Mouse (Mus musculus) macrophage (primary cell): Measurements from ENCODE around the gene Chrd. TPM values are rescaled to one million over a fixed set of nuclear protein-coding genes. Genes with fewer than 3 reads are reported as not detected.

Source experiments
- H3K27ac ChIP-seq: fragments of 350-480 bp; formaldehyde crosslinking; 2 replicates; pipeline ENCODE4 v1.9.0; 2021
- H3K36me3 ChIP-seq: fragments of 350-480 bp; formaldehyde crosslinking; 2 replicates; pipeline ENCODE4 v1.9.0; 2021; ENCODE audit errors: inconsistent target
- H3K4me3 ChIP-seq: fragments of 350-480 bp; formaldehyde crosslinking; 2 replicates; pipeline ENCODE4 v1.9.0; 2021; ENCODE audit errors: inconsistent target
- H3K79me2 ChIP-seq: fragments of 350-480 bp; formaldehyde crosslinking; 2 replicates; pipeline ENCODE4 v1.9.0; 2021; ENCODE audit errors: inconsistent target
- WGBS: methylation state at CpG from one replicate; pipeline ENCODE4 v1.1.7; 2026; ENCODE audit warnings: inconsistent platforms; ENCODE audit not compliant: missing documents; 5-methylcytosine and 5-hydroxymethylcytosine counted together
- polyA plus RNA-seq: library from polyadenylated mRNA; stranded (reverse); fragments of 250-400 nt; gene quantifications from 3 replicates; pipeline ENCODE4 v1.2.4, GENCODE M21; 2018; ENCODE audit warnings: inconsistent platforms
- total RNA-seq, 78 experiments: library from RNA; depleted of rRNA; stranded (reverse); fragments of 250-400 nt; gene quantifications; 1 replicate in 9 of 78; 2 replicates in 24 of 78; 3 replicates in 43 of 78; 4 replicates in 2 of 78; pipeline ENCODE4 v1.2.4; 2018; ENCODE audit warnings: inconsistent platforms in 56 of 78

Chrd gene
- under 1 TPM in 1 of 26 experiments, not detected in 25; 0.82 TPM for total RNA-seq (2018; cell fraction: chromatin; rRNA removed)
- not detected for total RNA-seq (2018; cell fraction: cytosol; rRNA removed)
- under 1 TPM in 1 of 26 experiments, not detected in 25; 0.48 TPM for total RNA-seq (2018; cell fraction: nucleus; rRNA removed)
- not detected in 3 replicates for polyA plus RNA-seq

- Histone ChIP-seq H3K27ac (no peak within 1 kb of the TSS), H3K36me3 (no peaks in the 10 kb centered on the region), H3K4me3 (no peak within 1 kb of the TSS), H3K79me2 (no peaks in the 10 kb centered on the region)
- WGBS, result 2% methylated on average over 68 of the region's 70 CpGs
Observed at GRCm38 (mm10) chr16:20732925-20733730, at the start of gene Chrd. Chrd (plus strand) TSS chr16:20733127.

GRCm38 (mm10) chr16:20690774-20691173 is 42.2 kb upstream of the Chrd start:
- 95% methylated on average over 3 of the region's 3 CpGs for WGBS
- peaks cover 47% of the 10 kb centered on the region for H3K36me3 ChIP-seq

GRCm38 (mm10) chr16:20691617-20692016 is 41.3 kb upstream of the Chrd start:
- 86% methylated on average over 1 of the region's 1 CpGs for WGBS
- Histone ChIP-seq H3K27ac (no peak overlapping the region), H3K36me3 (peaks cover 38% of the 10 kb centered on the region)

More at GRCm38 (mm10) chr16:20690774-20691173, 42.2 kb upstream of the Chrd start:
- Histone ChIP-seq H3K27ac (no peak overlapping the region), H3K79me2 (no peaks in the 10 kb centered on the region), H3K4me3 (no peak overlapping the region)

GRCm38 (mm10) chr16:20692241-20692965 is 40.5 kb upstream of the Chrd start:
- Histone ChIP-seq H3K4me3 (no peak overlapping the region), H3K79me2 (no peaks in the 10 kb centered on the region), H3K36me3 (peaks cover 30% of the 10 kb centered on the region), H3K27ac (no peak overlapping the region)
- 90% methylated on average over 16 of the region's 16 CpGs for WGBS

More at GRCm38 (mm10) chr16:20691617-20692016, 41.3 kb upstream of the Chrd start:
- no peak overlapping the region for H3K4me3 ChIP-seq
- H3K79me2 ChIP-seq, result no peaks in the 10 kb centered on the region

- no peak within 1 kb of the TSS; the same call in 1 of the 2 replicates for H3K4me3 ChIP-seq
- 3% methylated on average over 37 of the region's 37 CpGs for WGBS
- no peak within 1 kb of the TSS for H3K27ac ChIP-seq
- peaks cover 22% of the 10 kb centered on the region for H3K36me3 ChIP-seq
- no peaks in the 10 kb centered on the region for H3K79me2 ChIP-seq
Observed at GRCm38 (mm10) chr16:20693111-20693701, 39.7 kb upstream of the Chrd start, which contains the start of gene Fam131a. Fam131a (plus strand) TSS chr16:20693241.

- WGBS, result 54% methylated on average over 8 of the region's 8 CpGs
Observed at GRCm38 (mm10) chr16:20694781-20695180, 38.1 kb upstream of the Chrd start.

GRCm38 (mm10) chr16:20695622-20696323 is 37.2 kb upstream of the Chrd start:
- H3K27ac ChIP-seq, result no peak overlapping the region
- no peaks in the 10 kb centered on the region for H3K36me3 ChIP-seq
- no peaks in the 10 kb centered on the region for H3K79me2 ChIP-seq
- no peak overlapping the region for H3K4me3 ChIP-seq
- WGBS, result 11% methylated on average over 41 of the region's 46 CpGs

More at GRCm38 (mm10) chr16:20694781-20695180, 38.1 kb upstream of the Chrd start:
- H3K36me3 ChIP-seq, result peaks cover 6% of the 10 kb centered on the region
- H3K79me2 ChIP-seq, result no peaks in the 10 kb centered on the region
- H3K27ac ChIP-seq, result no peak overlapping the region
- no peak overlapping the region for H3K4me3 ChIP-seq

- no peak overlapping the region for H3K27ac ChIP-seq
- H3K36me3 ChIP-seq, result no peaks in the 10 kb centered on the region
- H3K79me2 ChIP-seq, result no peaks in the 10 kb centered on the region
- 93% methylated on average over 5 of the region's 5 CpGs for whole genome bisulfite sequencing
- H3K4me3 ChIP-seq, result no peak overlapping the region
Observed at GRCm38 (mm10) chr16:20699266-20699665, 33.7 kb upstream of the Chrd start.

- no peaks in the 10 kb centered on the region for H3K36me3 ChIP-seq
- 96% methylated on average over 5 of the region's 5 CpGs for WGBS
- H3K79me2 ChIP-seq, result no peaks in the 10 kb centered on the region
- no peak overlapping the region for H3K27ac ChIP-seq
- no peak overlapping the region for H3K4me3 ChIP-seq
Observed at GRCm38 (mm10) chr16:20700036-20700435, 32.9 kb upstream of the Chrd start.

- 84% methylated on average over 7 of the region's 7 CpGs for WGBS
- H3K79me2 ChIP-seq, result no peaks in the 10 kb centered on the region
- no peaks in the 10 kb centered on the region for H3K36me3 ChIP-seq
- no peak overlapping the region for H3K4me3 ChIP-seq
- no peak overlapping the region for H3K27ac ChIP-seq
Observed at GRCm38 (mm10) chr16:20701316-20701715, 31.6 kb upstream of the Chrd start.

GRCm38 (mm10) chr16:20701729-20702521 is 31.0 kb upstream of the Chrd start:
- no peak overlapping the region for H3K27ac ChIP-seq
- WGBS, result 73% methylated on average over 10 of the region's 12 CpGs

GRCm38 (mm10) chr16:20702522-20702893 is 30.4 kb upstream of the Chrd start:
- no peak overlapping the region for H3K4me3 ChIP-seq

More at GRCm38 (mm10) chr16:20701729-20702521, 31.0 kb upstream of the Chrd start:
- no peaks in the 10 kb centered on the region for H3K36me3 ChIP-seq
- H3K4me3 ChIP-seq, result no peak overlapping the region
- H3K79me2 ChIP-seq, result no peaks in the 10 kb centered on the region

GRCm38 (mm10) chr16:20703071-20703470 is 29.9 kb upstream of the Chrd start:
- H3K4me3 ChIP-seq, result no peak overlapping the region
- no peaks in the 10 kb centered on the region for H3K36me3 ChIP-seq
- no peaks in the 10 kb centered on the region for H3K79me2 ChIP-seq
- H3K27ac ChIP-seq, result no peak overlapping the region
- 94% methylated on average over 10 of the region's 10 CpGs for WGBS

More at GRCm38 (mm10) chr16:20702522-20702893, 30.4 kb upstream of the Chrd start:
- H3K36me3 ChIP-seq, result no peaks in the 10 kb centered on the region
- 42% methylated on average over 8 of the region's 8 CpGs for WGBS
- no peaks in the 10 kb centered on the region for H3K79me2 ChIP-seq
- no peak overlapping the region for H3K27ac ChIP-seq
